Mouse (Mus musculus): ENCODE results near the gene Serinc1. TPM values are rescaled to one million over a fixed set of nuclear protein-coding genes. Genes with fewer than 3 reads are reported as not detected.

Serinc1 gene
- total and polyA plus RNA-seq, 2 experiments from 2014 or later = 381 to 481 TPM

GRCm38 (mm10) chr10:57531076-57531475 is 1.3 kb downstream of the Serinc1 start:
- DNase-seq (ENCODE audit: low spot score) (no peak), ATAC-seq (ENCODE audit: low FRiP score) (no peak)
- Histone ChIP-seq H3K9ac (replicated peaks; ENCODE audit: low read length, poor library complexity, severe bottlenecking) (peak overlapping the region; percentile 97), H3K9me3 (ENCODE audit: low read length) (no peaks in the 10 kb centered on the region), H3K27ac (ENCODE audit: low read depth, low read length) (no peak overlapping the region), H3K36me3 (ENCODE audit: insufficient read depth, low read length) (no peaks in the 10 kb centered on the region; the same call in 1 of the 2 replicates), H3K4me3 (ENCODE audit: low read depth, low read length) (peak overlapping the region; percentile 85), H3K4me1 (ENCODE audit: insufficient read depth, low read length) (peaks cover 6% of the 10 kb centered on the region; the same call in 1 of the 2 replicates), H3K27me3 (ENCODE audit: insufficient read depth, low read length) (no peaks in the 10 kb centered on the region), H3K4me2 (ENCODE audit: low read depth, low read length, poor library complexity, severe bottlenecking) (peak overlapping the region; percentile 72)
- no peak for TF ChIP-seq CTCF (IDR thresholded peaks at IDR 0.05)
- WGBS = 60% methylated on average over 2 of the region's 2 CpGs

GRCm38 (mm10) chr10:57526469-57526868 is 5.9 kb downstream of the Serinc1 start:
- H3K4me2 ChIP-seq (ENCODE audit: low read depth, low read length, poor library complexity, severe bottlenecking) = no peak overlapping the region
- WGBS = 97% methylated on average over 5 of the region's 5 CpGs
- H3K9me3 ChIP-seq (ENCODE audit: low read length) = no peaks in the 10 kb centered on the region
- peaks cover 13% of the 10 kb centered on the region for H3K36me3 ChIP-seq (ENCODE audit: insufficient read depth, low read length)
- peaks cover 6% of the 10 kb centered on the region; the same call in 1 of the 2 replicates for H3K4me1 ChIP-seq (ENCODE audit: insufficient read depth, low read length)
- DNase-seq (ENCODE audit: low spot score) = no peak
- H3K27ac ChIP-seq (ENCODE audit: low read depth, low read length) = no peak overlapping the region
- ATAC-seq (ENCODE audit: low FRiP score) = no peak
- no peak overlapping the region for H3K9ac ChIP-seq (replicated peaks; ENCODE audit: low read length, poor library complexity, severe bottlenecking)
- no peak for TF ChIP-seq CTCF (IDR thresholded peaks at IDR 0.05)
- H3K27me3 ChIP-seq (ENCODE audit: insufficient read depth, low read length) = no peaks in the 10 kb centered on the region
- H3K4me3 ChIP-seq (ENCODE audit: low read depth, low read length) = no peak overlapping the region

GRCm38 (mm10) chr10:57515278-57515677 is 17.1 kb downstream of the Serinc1 start:
- DNase-seq (ENCODE audit: low spot score) (no peak), ATAC-seq (ENCODE audit: low FRiP score) (no peak)
- no peak overlapping the region for H3K4me3 ChIP-seq (ENCODE audit: low read depth, low read length)
- H3K27me3 ChIP-seq (ENCODE audit: insufficient read depth, low read length) = no peaks in the 10 kb centered on the region
- H3K4me2 ChIP-seq (ENCODE audit: low read depth, low read length, poor library complexity, severe bottlenecking) = no peak overlapping the region
- H3K4me1 ChIP-seq (ENCODE audit: insufficient read depth, low read length) = no peaks in the 10 kb centered on the region
- no peak for TF ChIP-seq CTCF (IDR thresholded peaks at IDR 0.05)
- 69% methylated on average over 1 of the region's 1 CpGs for WGBS
- H3K9ac ChIP-seq (replicated peaks; ENCODE audit: low read length, poor library complexity, severe bottlenecking) = no peak overlapping the region
- H3K9me3 ChIP-seq (ENCODE audit: low read length) = no peaks in the 10 kb centered on the region
- no peak overlapping the region for H3K27ac ChIP-seq (ENCODE audit: low read depth, low read length)
- H3K36me3 ChIP-seq (ENCODE audit: insufficient read depth, low read length) = peaks cover 28% of the 10 kb centered on the region

- Histone ChIP-seq H3K4me1 (ENCODE audit: insufficient read depth, low read length) (no peaks in the 10 kb centered on the region), H3K36me3 (ENCODE audit: insufficient read depth, low read length) (peaks cover 28% of the 10 kb centered on the region), H3K4me2 (ENCODE audit: low read depth, low read length, poor library complexity, severe bottlenecking) (no peak overlapping the region), H3K27ac (ENCODE audit: low read depth, low read length) (no peak overlapping the region), H3K9me3 (ENCODE audit: low read length) (no peaks in the 10 kb centered on the region), H3K9ac (replicated peaks; ENCODE audit: low read length, poor library complexity, severe bottlenecking) (no peak overlapping the region), H3K27me3 (ENCODE audit: insufficient read depth, low read length) (no peaks in the 10 kb centered on the region), H3K4me3 (ENCODE audit: low read depth, low read length) (no peak overlapping the region)
- 96% methylated on average over 2 of the region's 2 CpGs for WGBS
- DNase-seq (ENCODE audit: low spot score) (no peak), ATAC-seq (ENCODE audit: low FRiP score) (no peak)
- TF ChIP-seq CTCF (IDR thresholded peaks at IDR 0.05) = no peak
Observed at GRCm38 (mm10) chr10:57514616-57515015, 17.7 kb downstream of the Serinc1 start.

- Histone ChIP-seq H3K9me3 (ENCODE audit: low read length) (no peaks in the 10 kb centered on the region), H3K36me3 (ENCODE audit: insufficient read depth, low read length) (0 out of 2 replicates have a peak, but pooled peaks cover 9% of the 10 kb centered on the region), H3K4me2 (ENCODE audit: low read depth, low read length, poor library complexity, severe bottlenecking) (no peak overlapping the region), H3K9ac (replicated peaks; ENCODE audit: low read length, poor library complexity, severe bottlenecking) (no peak overlapping the region), H3K27ac (ENCODE audit: low read depth, low read length) (no peak overlapping the region), H3K4me3 (ENCODE audit: low read depth, low read length) (no peak overlapping the region), H3K27me3 (ENCODE audit: insufficient read depth, low read length) (no peaks in the 10 kb centered on the region), H3K4me1 (ENCODE audit: insufficient read depth, low read length) (no peaks in the 10 kb centered on the region)
- DNase-seq (ENCODE audit: low spot score) (no peak), ATAC-seq (ENCODE audit: low FRiP score) (no peak)
- WGBS = 87% methylated on average over 9 of the region's 9 CpGs
- TF ChIP-seq CTCF (IDR thresholded peaks at IDR 0.05) = no peak
Observed at GRCm38 (mm10) chr10:57499414-57500156, 32.7 kb downstream of the Serinc1 start.

- DNase-seq (ENCODE audit: low spot score) (no peak), ATAC-seq (ENCODE audit: low FRiP score) (no peak)
- H3K4me3 ChIP-seq (ENCODE audit: low read depth, low read length) = no peak overlapping the region
- TF ChIP-seq CTCF (IDR thresholded peaks at IDR 0.05) = no peak
- H3K9me3 ChIP-seq (ENCODE audit: low read length) = no peaks in the 10 kb centered on the region
- 65% methylated on average over 2 of the region's 2 CpGs for WGBS
- no peak overlapping the region for H3K4me2 ChIP-seq (ENCODE audit: low read depth, low read length, poor library complexity, severe bottlenecking)
- no peaks in the 10 kb centered on the region for H3K4me1 ChIP-seq (ENCODE audit: insufficient read depth, low read length)
- no peaks in the 10 kb centered on the region for H3K36me3 ChIP-seq (ENCODE audit: insufficient read depth, low read length)
- no peak overlapping the region for H3K27ac ChIP-seq (ENCODE audit: low read depth, low read length)
- no peak overlapping the region for H3K9ac ChIP-seq (replicated peaks; ENCODE audit: low read length, poor library complexity, severe bottlenecking)
- H3K27me3 ChIP-seq (ENCODE audit: insufficient read depth, low read length) = no peaks in the 10 kb centered on the region
Observed at GRCm38 (mm10) chr10:57492050-57492449, 40.3 kb downstream of the Serinc1 start.

All from midbrain, postnatal 0 days (tissue).